8 mouse cellular contexts compared by ENCODE assay signal in genomic region chr12:83764044-83764365, GRCm38 (mm10). TPM values are rescaled to one million over a fixed set of nuclear protein-coding genes. Genes with fewer than 3 reads are reported as not detected.
DNase-seq lines count a peak whose midpoint lies in the region; ATAC-seq and TF ChIP-seq lines count a peak whose summit lies in the region.

No protein-coding gene starts in this region.

- peak; percentile 7 for DNase-seq in spleen, adult 12 weeks (ENCODE audit: low spot score)
- DNase-seq in spleen, postnatal 4 days (ENCODE audit: low spot score in 2 of 2): no peak
- DNase-seq in limb, embryonic 11.5 days (ENCODE audit: low spot score): no peak
- no peak for DNase-seq in frontal cortex, postnatal 14 days (ENCODE audit: low spot score in 2 of 2)
- DNase-seq in layer of hippocampus, postnatal 25 days (ENCODE audit: extremely low spot score in 1 of 2, low spot score in 1 of 2): no peak
- no peak for DNase-seq in adipocyte (ENCODE audit: low spot score)

- H3K9ac ChIP-seq in forebrain, embryonic 15.5 days (replicated peaks): peak overlapping the region; percentile 34; the same call in 1 of the 2 replicates
- H3K9ac ChIP-seq in limb, embryonic 11.5 days (ENCODE audit: low read length): no peak overlapping the region; the same call in 1 of the 2 replicates

- no peaks in the 10 kb centered on the region for H3K9me3 ChIP-seq in forebrain, embryonic 15.5 days
- H3K9me3 ChIP-seq in limb, embryonic 11.5 days (ENCODE audit: control insufficient read depth, low read length): no peaks in the 10 kb centered on the region

- H3K4me1 ChIP-seq in forebrain, embryonic 15.5 days: peaks cover 18% of the 10 kb centered on the region
- H3K4me1 ChIP-seq in limb, embryonic 11.5 days (ENCODE audit: control insufficient read depth, insufficient read depth, low read length): peaks cover 37% of the 10 kb centered on the region
- H3K4me1 ChIP-seq in small intestine, adult 2 months (ENCODE audit: control insufficient read depth, insufficient read depth, insufficient read length, low read length): peaks cover 4% of the 10 kb centered on the region

- 17% methylated on average over 14 of the region's 14 CpGs for WGBS in forebrain, embryonic 15.5 days
- 5% methylated on average over 14 of the region's 14 CpGs for WGBS in limb, embryonic 11.5 days
- whole genome bisulfite sequencing in small intestine, adult 2 months: 6% methylated on average over 14 of the region's 14 CpGs

- H3K4me2 ChIP-seq in forebrain, embryonic 15.5 days (replicated peaks): peak overlapping the region; percentile 66
- H3K4me2 ChIP-seq in limb, embryonic 11.5 days (ENCODE audit: low read depth, severe bottlenecking): peak overlapping the region; percentile 53

- no peak for TF ChIP-seq CTCF in small intestine, adult 2 months (IDR thresholded peaks at IDR 0.05; ENCODE audit: extremely low read depth, insufficient read length, insufficient replicate concordance, low read depth, low read length)

- H3K27me3 ChIP-seq in forebrain, embryonic 15.5 days: no peaks in the 10 kb centered on the region
- no peaks in the 10 kb centered on the region for H3K27me3 ChIP-seq in limb, embryonic 11.5 days (ENCODE audit: control insufficient read depth, insufficient read depth, low read length)
- H3K27me3 ChIP-seq in small intestine, adult 2 months (ENCODE audit: control insufficient read depth, insufficient read depth, low read length): no peaks in the 10 kb centered on the region; the same call in 1 of the 2 replicates

- H3K27ac ChIP-seq in forebrain, embryonic 15.5 days (replicated peaks): no peak overlapping the region
- H3K27ac ChIP-seq in limb, embryonic 11.5 days (replicated peaks; ENCODE audit: low read depth, low read length): no peak overlapping the region
- peak overlapping the region; percentile 33; the same call in 1 of the 2 replicates for H3K27ac ChIP-seq in small intestine, adult 2 months (ENCODE audit: insufficient read depth, low read depth, low read length)

- 0 out of 2 replicates have a peak, but pooled peaks have one; percentile 19 for ATAC-seq in forebrain, embryonic 15.5 days (replicated peaks)
- no peak for ATAC-seq in limb, embryonic 11.5 days (ENCODE audit: insufficient number of reproducible peaks, low FRiP score, low TSS enrichment, low read depth)

- peak overlapping the region; percentile 34 for H3K4me3 ChIP-seq in forebrain, embryonic 15.5 days
- peak overlapping the region; percentile 12; the same call in 1 of the 2 replicates for H3K4me3 ChIP-seq in limb, embryonic 11.5 days (ENCODE audit: low read depth, low read length)
- peak overlapping the region; percentile 62 for H3K4me3 ChIP-seq in small intestine, adult 2 months (ENCODE audit: low read depth, low read length)

- no peaks in the 10 kb centered on the region for H3K36me3 ChIP-seq in forebrain, embryonic 15.5 days
- H3K36me3 ChIP-seq in limb, embryonic 11.5 days (ENCODE audit: control insufficient read depth, insufficient read depth, low read length): no peaks in the 10 kb centered on the region
- H3K36me3 ChIP-seq in small intestine, adult 2 months (ENCODE audit: control insufficient read depth, insufficient read depth, low read length): no peaks in the 10 kb centered on the region

- no peak for TF ChIP-seq POLR2A in small intestine, adult 2 months (IDR thresholded peaks at IDR 0.05; ENCODE audit: low read depth, low read length)

RNA-seq across cellular contexts. Expression of gene Papln, which starts 0.6 kb away (rescaled TPM):
- 0.15 and 0.20 TPM in 2 replicates for polyA plus RNA-seq in forebrain, embryonic 15.5 days (2015; fragmentation: Nextera tagmentation; extraction: Ambion mirVana)
- polyA plus RNA-seq in limb, embryonic 11.5 days (2014; fragmentation: Nextera tagmentation; extraction: Ambion mirVana): not detected in 2 replicates
- polyA plus RNA-seq in small intestine, adult 2 months (2012; rRNA removed): 6.7 and 11.7 TPM in 2 replicates
- 1 to 10 TPM; 2.4 to 3.5 TPM for total RNA-seq in layer of hippocampus, postnatal 25 days (2021)

Comparison
In these comparisons a context has a peak if more than half of its experiments do, and no peak if none do; other contexts are left out.
1. H3K4me3 ChIP-seq: peak in every context shown above with its lines; median percentile 62 in small intestine, adult 2 months; 34 in forebrain, embryonic 15.5 days; 12 in limb, embryonic 11.5 days.